Mouse (Mus musculus): ENCODE measurements at regions not wholly inside any gene's neighbourhood (a gene's known extent, or its start where the extent isn't known, plus 50 kb on each side); places are given as distances from the start of the nearest gene placed in this dataset.

DNA sequence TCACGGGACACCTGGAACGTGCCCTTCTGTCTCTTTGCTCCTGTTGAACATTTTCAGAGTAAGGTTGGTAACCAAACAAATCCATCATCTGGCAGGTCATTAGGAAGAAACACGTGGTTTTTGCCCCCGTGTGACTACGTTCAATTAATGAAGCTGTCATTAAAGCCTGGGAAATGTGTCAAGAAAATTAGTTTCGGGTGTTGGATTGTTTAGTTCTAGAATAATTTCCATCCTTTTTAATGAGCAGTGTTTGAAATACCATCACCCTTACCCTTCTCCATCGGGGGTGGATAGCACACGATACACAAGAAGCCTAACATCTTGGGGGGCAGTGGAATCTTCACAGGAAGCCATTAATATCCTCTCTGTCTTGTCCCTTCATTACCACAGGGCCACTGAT is 107.7 kb downstream of the Far1 start:
- WGBS, result 45% methylated on average over 8 of the region's 8 CpGs
- ATAC-seq (ENCODE audit: insufficient read depth) (no peak), DNase-seq (no peak)
- Histone ChIP-seq H3K27me3 (ENCODE audit: insufficient read depth, low read length) (no peaks in the 10 kb centered on the region), H3K4me1 (ENCODE audit: insufficient read depth) (no peaks in the 10 kb centered on the region), H3K27ac (ENCODE audit: low read depth) (no peak overlapping the region), H3K9me3 (ENCODE audit: low read depth, low read length) (no peaks in the 10 kb centered on the region), H3K4me3 (ENCODE audit: low read depth, low read length) (no peak overlapping the region), H3K9ac (no peak overlapping the region), H3K36me3 (ENCODE audit: insufficient read depth) (no peaks in the 10 kb centered on the region), H3K4me2 (no peak overlapping the region)
- TF ChIP-seq CTCF (IDR thresholded peaks at IDR 0.05; ENCODE audit: low read depth), result no peak

- no peak overlapping the region for H3K4me2 ChIP-seq
- TF ChIP-seq CTCF (IDR thresholded peaks at IDR 0.05; ENCODE audit: low read depth), result no peak
These were observed 108.4 kb downstream of the Far1 start for GRCm38 (mm10) chr7:113621898-113622510.

GRCm38 (mm10) chr7:113623296-113623695 is 109.7 kb downstream of the Far1 start:
- Histone ChIP-seq H3K9me3 (ENCODE audit: low read depth, low read length) (no peaks in the 10 kb centered on the region), H3K4me2 (no peak overlapping the region), H3K27ac (ENCODE audit: low read depth) (no peak overlapping the region), H3K27me3 (ENCODE audit: insufficient read depth, low read length) (no peaks in the 10 kb centered on the region), H3K4me1 (ENCODE audit: insufficient read depth) (no peaks in the 10 kb centered on the region), H3K9ac (no peak overlapping the region), H3K36me3 (ENCODE audit: insufficient read depth) (no peaks in the 10 kb centered on the region), H3K4me3 (ENCODE audit: low read depth, low read length) (no peak overlapping the region)
- ATAC-seq (ENCODE audit: insufficient read depth) (no peak), DNase-seq (no peak)
- no peak for TF ChIP-seq CTCF (IDR thresholded peaks at IDR 0.05; ENCODE audit: low read depth)
- WGBS, result 73% methylated on average over 4 of the region's 4 CpGs

More at GRCm38 (mm10) chr7:113621898-113622510, 108.4 kb downstream of the Far1 start:
- ATAC-seq (ENCODE audit: insufficient read depth), result no peak
- peak; percentile 9 for DNase-seq
- Histone ChIP-seq H3K9ac (no peak overlapping the region), H3K4me1 (ENCODE audit: insufficient read depth) (no peaks in the 10 kb centered on the region), H3K36me3 (ENCODE audit: insufficient read depth) (no peaks in the 10 kb centered on the region), H3K27ac (ENCODE audit: low read depth) (no peak overlapping the region), H3K27me3 (ENCODE audit: insufficient read depth, low read length) (no peaks in the 10 kb centered on the region), H3K9me3 (ENCODE audit: low read depth, low read length) (no peaks in the 10 kb centered on the region), H3K4me3 (ENCODE audit: low read depth, low read length) (no peak overlapping the region)
- WGBS, result 52% methylated on average over 13 of the region's 13 CpGs

DNA sequence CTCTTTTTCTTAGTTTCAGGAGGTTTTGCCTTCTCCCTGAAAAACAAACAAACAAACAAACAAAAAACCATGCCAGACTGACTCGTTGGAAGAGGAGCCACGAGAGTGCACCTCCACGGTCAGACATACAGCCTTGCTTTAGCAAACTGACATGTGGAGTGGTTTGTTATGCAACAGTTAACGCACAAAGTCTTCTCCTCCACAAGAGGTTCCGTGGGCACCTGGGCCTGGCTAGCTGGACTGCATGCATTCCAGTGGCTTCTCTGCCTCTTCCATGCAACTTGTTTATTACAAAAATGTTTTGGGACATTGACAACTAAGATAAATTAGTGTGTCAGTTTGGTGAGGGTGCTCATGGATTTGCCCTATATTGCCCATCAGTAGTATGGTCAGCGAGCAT is 110.3 kb downstream of the Far1 start:
- H3K27ac ChIP-seq (ENCODE audit: low read depth), result no peak overlapping the region
- no peak overlapping the region for H3K4me2 ChIP-seq
- no peak overlapping the region for H3K9ac ChIP-seq
- no peaks in the 10 kb centered on the region for H3K9me3 ChIP-seq (ENCODE audit: low read depth, low read length)
- 82% methylated on average over 6 of the region's 6 CpGs for WGBS
- DNase-seq, result no peak
- no peak for ATAC-seq (ENCODE audit: insufficient read depth)
- TF ChIP-seq CTCF (IDR thresholded peaks at IDR 0.05; ENCODE audit: low read depth), result no peak
- no peak overlapping the region for H3K4me3 ChIP-seq (ENCODE audit: low read depth, low read length)
- H3K36me3 ChIP-seq (ENCODE audit: insufficient read depth), result no peaks in the 10 kb centered on the region
- no peaks in the 10 kb centered on the region for H3K27me3 ChIP-seq (ENCODE audit: insufficient read depth, low read length)
- no peaks in the 10 kb centered on the region for H3K4me1 ChIP-seq (ENCODE audit: insufficient read depth)

- H3K4me2 ChIP-seq, result no peak overlapping the region
- no peak overlapping the region for H3K9ac ChIP-seq
- no peak for ATAC-seq (ENCODE audit: insufficient read depth)
- H3K9me3 ChIP-seq (ENCODE audit: low read depth, low read length), result no peaks in the 10 kb centered on the region
- no peak for DNase-seq
- no peak overlapping the region for H3K4me3 ChIP-seq (ENCODE audit: low read depth, low read length)
- no peak overlapping the region for H3K27ac ChIP-seq (ENCODE audit: low read depth)
- H3K36me3 ChIP-seq (ENCODE audit: insufficient read depth), result no peaks in the 10 kb centered on the region
- no peaks in the 10 kb centered on the region for H3K27me3 ChIP-seq (ENCODE audit: insufficient read depth, low read length)
- no peaks in the 10 kb centered on the region for H3K4me1 ChIP-seq (ENCODE audit: insufficient read depth)
- TF ChIP-seq CTCF (IDR thresholded peaks at IDR 0.05; ENCODE audit: low read depth), result no peak
These were observed 113.1 kb downstream of the Far1 start for GRCm38 (mm10) chr7:113626734-113627133.

DNA sequence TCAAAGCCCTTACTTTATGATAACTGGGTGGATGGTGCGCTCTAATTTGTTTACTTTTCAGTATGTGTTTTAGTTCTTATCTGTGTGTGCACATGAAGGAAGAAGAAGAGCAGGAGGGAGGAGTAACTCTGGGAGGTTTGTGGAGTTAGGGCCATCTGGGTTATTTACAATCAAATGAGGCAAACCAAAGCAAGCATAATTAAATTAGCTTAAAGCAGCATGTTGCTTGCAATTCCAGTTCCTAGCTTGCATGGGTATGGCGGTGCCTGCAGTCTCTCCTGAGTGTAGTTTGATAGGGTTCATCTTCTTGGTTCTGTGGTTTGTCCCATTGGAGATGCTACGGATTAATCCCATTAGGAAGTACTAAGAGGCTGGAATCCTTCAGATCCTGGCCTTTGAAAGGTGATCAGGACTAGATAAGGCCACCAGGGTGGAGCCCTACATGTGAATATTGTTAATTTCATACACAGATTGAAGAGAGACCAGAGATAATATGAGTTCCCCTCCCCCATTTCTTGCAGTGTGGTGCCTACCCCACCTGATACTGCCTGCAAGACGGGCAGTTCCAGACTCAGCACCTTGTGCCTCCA is 123.5 kb downstream of the Far1 start:
- no peak overlapping the region for H3K4me2 ChIP-seq
- H3K4me3 ChIP-seq (ENCODE audit: low read depth, low read length), result no peak overlapping the region
- no peak for DNase-seq
- no peaks in the 10 kb centered on the region for H3K27me3 ChIP-seq (ENCODE audit: insufficient read depth, low read length)
- no peaks in the 10 kb centered on the region for H3K36me3 ChIP-seq (ENCODE audit: insufficient read depth)
- no peaks in the 10 kb centered on the region for H3K4me1 ChIP-seq (ENCODE audit: insufficient read depth)
- 71% methylated on average over 4 of the region's 4 CpGs for WGBS
- ATAC-seq (ENCODE audit: insufficient read depth), result no peak
- no peaks in the 10 kb centered on the region for H3K9me3 ChIP-seq (ENCODE audit: low read depth, low read length)
- H3K27ac ChIP-seq (ENCODE audit: low read depth), result no peak overlapping the region
- H3K9ac ChIP-seq, result no peak overlapping the region
- no peak for TF ChIP-seq CTCF (IDR thresholded peaks at IDR 0.05; ENCODE audit: low read depth)

- no peak for ATAC-seq (ENCODE audit: insufficient read depth)
- H3K27ac ChIP-seq (ENCODE audit: low read depth), result no peak overlapping the region
- no peak for TF ChIP-seq CTCF (IDR thresholded peaks at IDR 0.05; ENCODE audit: low read depth)
These were observed 124.5 kb downstream of the Far1 start for GRCm38 (mm10) chr7:113638098-113638497.

More at GRCm38 (mm10) chr7:113638098-113638497, 124.5 kb downstream of the Far1 start:
- Histone ChIP-seq H3K9me3 (ENCODE audit: low read depth, low read length) (no peaks in the 10 kb centered on the region), H3K4me2 (no peak overlapping the region), H3K4me3 (ENCODE audit: low read depth, low read length) (no peak overlapping the region), H3K9ac (no peak overlapping the region), H3K27me3 (ENCODE audit: insufficient read depth, low read length) (no peaks in the 10 kb centered on the region), H3K36me3 (ENCODE audit: insufficient read depth) (no peaks in the 10 kb centered on the region), H3K4me1 (ENCODE audit: insufficient read depth) (no peaks in the 10 kb centered on the region)
- DNase-seq, result no peak
- WGBS, result 75% methylated on average over 6 of the region's 6 CpGs
